Mouse (Mus musculus): ENCODE measurements at regions not wholly inside any gene's neighbourhood (a gene's known extent, or its start where the extent isn't known, plus 50 kb on each side); places are given as distances from the start of the nearest gene placed in this dataset.

DNA sequence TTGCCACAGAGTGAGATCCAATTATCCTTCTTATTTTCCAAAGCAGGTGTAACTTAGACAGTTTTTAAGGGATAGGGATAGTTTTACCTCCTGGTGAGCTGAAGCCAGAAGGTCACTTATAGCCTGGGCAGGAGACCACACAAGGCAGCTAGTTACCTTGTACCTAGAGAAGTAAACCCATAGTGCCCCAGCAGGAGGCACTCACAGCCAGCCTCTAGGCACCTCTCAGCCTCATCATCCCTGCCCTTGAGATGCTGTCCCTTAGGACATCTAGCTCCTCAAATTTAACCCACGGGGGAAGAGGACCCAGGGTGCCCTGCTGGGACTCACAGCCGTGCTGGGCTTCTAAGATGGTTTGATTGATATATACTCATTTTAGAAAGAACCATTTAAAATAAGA lies 163.7 kb downstream of the Kcna5 start:
- intact Hi-C loops (cut with DNase I), result no loop called here
- no peak for DNase-seq (ENCODE audit: low spot score in 2 of 2)

DNA sequence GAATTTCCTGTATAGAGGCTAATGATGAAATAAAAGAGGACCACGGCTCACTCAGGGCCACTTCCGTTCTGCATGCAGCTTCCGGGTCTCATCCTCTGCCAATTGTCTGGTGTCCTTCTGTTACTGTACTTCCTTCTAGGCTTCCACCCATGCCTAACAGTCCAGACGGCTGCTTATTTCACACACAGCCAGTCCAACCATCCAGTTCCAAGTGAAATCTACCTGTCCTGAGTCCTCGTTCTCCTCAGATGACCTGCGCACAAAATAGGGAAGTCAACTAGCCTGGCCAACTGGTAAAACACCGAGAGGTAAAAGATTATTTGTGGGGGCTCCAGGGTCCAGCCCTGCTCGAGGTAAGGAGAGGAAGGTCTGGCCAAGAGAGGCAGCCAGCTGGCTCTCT lies 169.7 kb downstream of the Kcna5 start:
- no peak for DNase-seq (ENCODE audit: low spot score in 2 of 2)
- intact Hi-C loops (cut with DNase I), result no loop called here

DNA sequence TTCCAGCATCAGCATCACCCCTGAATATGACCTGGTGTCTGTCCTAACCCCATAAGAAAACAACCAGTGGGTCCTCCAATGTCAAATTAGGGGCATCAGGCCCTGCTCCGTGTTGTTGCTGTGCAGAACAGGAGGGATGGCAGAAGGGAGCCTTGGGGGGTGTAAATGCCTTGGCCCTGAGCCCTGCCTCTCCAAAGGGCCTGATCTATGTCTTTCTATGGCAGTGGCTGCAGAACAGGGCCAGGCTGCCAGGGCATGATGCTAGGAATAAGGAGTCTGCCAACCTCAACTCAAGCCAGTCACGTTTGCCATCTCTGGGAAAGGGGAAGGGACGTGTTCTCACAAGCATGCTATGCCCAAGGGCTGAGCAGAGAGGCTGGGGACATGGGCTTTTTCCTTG lies 172.9 kb downstream of the Kcna5 start:
- no peak for DNase-seq (ENCODE audit: low spot score in 2 of 2)
- intact Hi-C loops (cut with DNase I), result no loop called here

DNA sequence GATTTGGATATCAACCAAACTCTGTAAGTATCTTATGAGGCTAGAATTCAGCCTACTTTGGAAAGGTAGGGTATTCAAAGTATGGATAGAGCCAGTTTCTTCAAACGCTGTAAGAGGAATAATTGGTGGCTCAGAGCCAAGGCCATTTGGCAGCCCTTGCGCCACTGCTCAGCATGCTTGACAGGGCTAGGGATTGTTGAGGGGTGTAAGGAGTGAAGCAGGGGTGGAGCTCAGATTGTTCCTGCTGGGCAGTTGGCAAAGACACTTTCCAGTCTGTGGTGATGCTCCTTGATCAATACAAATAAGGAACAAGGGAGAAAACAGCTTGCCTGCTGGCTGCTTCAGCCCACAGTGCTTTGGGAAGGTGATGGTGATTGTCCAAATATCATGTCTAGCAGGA lies 181.9 kb downstream of the Kcna5 start:
- intact Hi-C loops (cut with DNase I), result no loop called here
- DNase-seq (ENCODE audit: low spot score in 2 of 2), result no peak

DNA sequence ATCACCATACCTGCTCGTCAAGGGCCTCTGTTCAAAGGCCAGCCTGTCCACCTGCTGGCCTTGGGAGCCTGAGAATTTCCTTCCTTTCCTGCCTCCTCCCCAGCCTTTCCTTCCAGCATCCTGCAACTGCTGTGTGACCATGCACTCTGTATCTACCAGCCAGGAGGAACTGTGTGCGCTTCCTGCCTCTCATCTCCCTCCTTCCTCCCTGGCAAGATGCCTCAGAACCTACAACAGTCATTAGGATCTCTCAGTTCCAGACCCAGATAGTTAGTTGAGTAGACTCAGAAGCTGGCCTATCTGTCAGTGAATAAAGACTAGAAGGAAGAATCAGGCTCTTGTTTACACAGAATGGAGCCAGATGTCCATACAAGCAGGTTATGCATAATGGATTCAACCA lies 183.8 kb upstream of the Ntf3 start:
- intact Hi-C loops (cut with DNase I), result no loop called here

DNA sequence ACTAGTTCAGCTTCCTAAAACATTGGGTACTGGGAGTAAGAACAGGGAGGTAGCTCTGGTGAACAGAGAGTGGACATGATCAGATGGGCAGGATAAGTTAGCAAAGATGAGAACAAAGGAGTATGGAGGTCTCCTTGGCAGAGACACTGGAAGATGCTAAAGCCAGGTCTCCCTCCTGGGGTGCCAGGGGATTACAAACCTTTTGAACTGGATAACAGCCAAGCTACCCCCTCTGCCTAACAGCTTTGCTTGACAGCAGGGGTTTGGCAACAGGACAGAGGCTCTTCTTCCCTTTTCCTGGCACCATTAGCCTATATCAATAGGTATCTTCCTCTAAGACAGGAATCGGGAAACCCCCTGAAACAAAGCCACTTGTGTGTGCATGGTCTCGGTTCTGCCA lies 183.2 kb upstream of the Ntf3 start:
- intact Hi-C loops (cut with DNase I), result no loop called here
- no peak for DNase-seq (ENCODE audit: low spot score in 2 of 2)

More for the DNA sequence above, 183.8 kb upstream of the Ntf3 start:
- DNase-seq (ENCODE audit: low spot score in 2 of 2), result no peak

DNA sequence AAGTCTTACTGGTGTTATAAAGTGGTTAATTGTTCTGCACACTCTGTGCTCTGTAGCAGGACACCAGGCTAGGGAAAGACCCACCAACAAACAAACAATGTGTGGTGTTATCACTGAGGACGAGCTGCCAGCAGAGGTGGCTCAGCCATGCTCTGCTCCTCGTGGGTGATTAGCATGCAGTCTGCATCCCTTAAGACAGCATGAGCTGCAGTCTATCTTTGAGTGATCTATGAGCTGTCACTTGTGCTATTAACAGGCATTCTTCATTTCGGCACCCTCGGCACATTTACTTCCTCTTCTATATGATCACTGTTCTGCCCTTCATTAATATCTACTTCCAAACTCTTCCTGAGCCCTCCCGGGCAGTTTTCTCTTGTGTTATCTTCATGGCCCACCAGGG lies 178.5 kb upstream of the Ntf3 start:
- intact Hi-C loops (cut with DNase I), result no loop called here
- no peak for DNase-seq (ENCODE audit: low spot score in 2 of 2)

DNA sequence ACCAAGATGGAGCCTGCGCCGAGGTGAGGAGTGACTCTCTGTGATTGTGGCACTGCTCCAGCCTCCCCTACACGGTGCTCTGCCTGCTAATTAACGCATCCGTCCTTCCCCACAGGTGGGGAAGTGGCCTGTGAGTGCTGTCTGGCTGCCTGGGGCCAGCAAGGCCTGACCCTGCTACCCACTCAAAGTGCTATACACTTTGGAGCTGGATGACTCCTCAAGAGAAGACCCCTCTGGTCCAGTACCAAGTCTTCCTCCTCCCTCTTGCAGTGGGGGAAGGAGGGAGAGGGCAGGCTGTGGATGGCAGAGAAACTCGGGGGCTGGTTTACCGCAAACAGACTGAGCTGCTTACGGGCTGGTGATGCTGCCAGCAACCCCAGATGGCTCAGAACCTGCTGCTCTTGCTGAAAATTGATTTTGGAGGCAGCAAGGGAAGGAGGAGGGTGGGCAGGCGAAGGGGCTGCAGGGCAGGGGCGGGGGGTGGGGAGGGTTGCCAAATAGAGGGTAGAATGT lies 173.4 kb upstream of the Ntf3 start:
- intact Hi-C loops (cut with DNase I), result no loop called here
- peak; percentile 25 to 38 for DNase-seq (ENCODE audit: low spot score in 2 of 2)

DNA sequence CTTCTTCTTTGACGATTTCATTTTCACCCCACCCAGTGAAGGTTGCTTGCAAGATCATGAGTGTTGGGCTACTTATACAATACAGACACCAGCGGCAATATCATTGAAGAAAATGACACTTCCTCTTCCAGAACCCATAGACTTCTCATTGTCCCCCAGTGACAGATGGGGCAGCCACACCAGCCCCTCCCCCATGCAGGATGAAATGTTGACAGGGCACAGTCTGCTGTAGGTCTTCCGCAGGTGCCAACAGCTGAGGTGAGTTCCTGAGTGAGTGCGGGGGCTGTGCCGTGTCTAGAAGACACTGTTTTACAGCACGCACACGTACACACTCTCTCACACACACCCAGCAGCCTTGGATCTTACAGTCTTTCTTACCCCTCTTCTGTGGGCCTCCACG lies 171.0 kb upstream of the Ntf3 start:
- intact Hi-C loops (cut with DNase I), result no loop called here

DNA sequence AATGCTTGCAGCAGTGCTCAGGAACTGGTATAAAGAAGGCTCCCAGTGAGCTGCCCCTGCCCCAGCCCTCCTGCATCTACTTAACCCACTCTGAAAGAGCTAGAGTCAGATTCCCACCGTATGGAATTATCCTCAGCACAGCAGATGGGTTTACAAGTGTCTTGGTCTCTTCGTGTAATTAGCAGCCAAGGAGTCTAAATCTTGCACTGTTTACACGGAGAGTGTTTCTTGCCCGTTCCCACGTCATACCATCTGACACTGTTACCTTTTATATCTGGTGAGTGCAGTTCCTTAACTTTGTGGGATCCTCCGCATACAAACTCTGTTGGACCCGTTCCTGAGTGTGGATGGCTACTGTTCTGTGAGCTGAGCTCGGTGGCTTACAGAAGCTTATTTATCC lies 167.5 kb upstream of the Ntf3 start:
- DNase-seq (ENCODE audit: low spot score in 2 of 2), result peak; percentile 35 to 54
- intact Hi-C loops (cut with DNase I), result no loop called here

More for the DNA sequence above, 171.0 kb upstream of the Ntf3 start:
- DNase-seq (ENCODE audit: low spot score in 2 of 2), result no peak

DNA sequence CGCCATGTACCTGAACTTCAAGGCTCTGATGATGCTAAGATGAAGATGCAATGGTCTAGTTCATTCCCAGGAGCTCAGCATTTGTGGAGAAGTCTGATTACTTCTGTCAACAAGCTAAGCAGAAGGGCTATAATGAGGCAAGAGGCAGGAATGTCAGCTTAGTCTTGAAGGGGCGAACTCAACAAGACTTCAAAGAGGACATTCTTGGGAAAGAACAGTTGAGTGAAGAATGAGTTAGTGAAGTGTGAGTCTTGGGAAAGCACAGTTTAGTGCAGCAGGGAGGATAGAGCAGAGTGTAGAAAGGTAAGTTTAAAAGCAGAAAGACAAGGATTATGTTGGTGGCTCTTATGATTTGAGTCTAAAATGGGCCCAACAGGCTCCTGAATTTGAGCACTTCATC lies 160.5 kb upstream of the Ntf3 start:
- DNase-seq (ENCODE audit: low spot score in 2 of 2), result no peak
- intact Hi-C loops (cut with DNase I), result no loop called here

DNA sequence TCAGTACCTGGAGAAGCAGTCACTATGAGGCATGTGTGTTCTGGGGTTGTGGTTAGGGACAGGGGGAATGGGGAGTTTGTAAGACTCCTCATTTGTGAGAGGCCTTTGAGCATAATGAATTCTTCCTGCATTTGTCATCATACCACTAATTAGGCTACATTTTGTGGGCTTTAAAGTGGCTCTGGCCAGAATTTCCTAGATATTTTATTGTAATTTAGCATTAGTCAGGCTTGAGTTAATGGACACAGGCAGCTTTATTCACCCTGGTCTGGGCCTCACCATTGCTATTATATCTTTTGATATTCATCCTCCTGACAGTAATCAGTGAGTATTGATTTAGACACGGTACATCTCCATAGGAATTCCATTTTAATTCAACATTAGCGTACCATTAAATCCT lies 151.8 kb upstream of the Ntf3 start:
- no peak for DNase-seq (ENCODE audit: low spot score in 2 of 2)
- intact Hi-C loops (cut with DNase I), result no loop called here

DNA sequence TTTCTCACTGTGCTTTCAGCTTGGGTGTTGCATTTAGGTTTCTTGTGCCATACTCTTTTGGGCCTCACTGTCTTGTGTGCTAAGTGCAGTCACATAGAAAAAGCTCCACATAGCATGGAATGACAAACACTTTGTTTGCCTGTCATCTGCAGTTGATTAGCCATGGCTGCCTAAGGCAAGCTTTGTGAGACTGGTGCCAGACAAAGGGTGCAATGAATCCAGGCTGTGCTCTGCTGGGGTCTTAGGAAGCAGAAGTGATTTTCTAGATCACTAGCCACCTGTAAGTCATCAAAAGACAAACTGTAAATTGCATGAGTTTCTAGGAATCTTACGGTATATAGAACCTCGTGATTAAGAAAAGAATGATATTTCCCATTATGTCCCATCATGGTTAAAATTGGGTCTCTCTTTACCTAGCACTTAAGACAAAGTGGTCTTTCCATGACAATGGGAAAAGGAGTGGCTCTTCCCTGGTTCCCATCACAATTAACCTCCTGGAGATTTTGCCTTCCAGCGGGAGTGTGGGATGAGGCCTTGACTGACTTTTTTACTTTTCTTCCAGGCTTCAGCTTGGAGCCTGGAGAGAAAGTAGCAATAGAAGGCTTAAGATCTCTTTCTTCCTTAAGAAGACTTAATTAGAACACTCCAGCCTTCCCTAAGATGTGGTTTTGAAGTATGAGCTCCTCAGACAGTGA lies 144.2 kb upstream of the Ntf3 start:
- no peak for DNase-seq (ENCODE audit: low spot score in 2 of 2)
- intact Hi-C loops (cut with DNase I), result no loop called here

DNA sequence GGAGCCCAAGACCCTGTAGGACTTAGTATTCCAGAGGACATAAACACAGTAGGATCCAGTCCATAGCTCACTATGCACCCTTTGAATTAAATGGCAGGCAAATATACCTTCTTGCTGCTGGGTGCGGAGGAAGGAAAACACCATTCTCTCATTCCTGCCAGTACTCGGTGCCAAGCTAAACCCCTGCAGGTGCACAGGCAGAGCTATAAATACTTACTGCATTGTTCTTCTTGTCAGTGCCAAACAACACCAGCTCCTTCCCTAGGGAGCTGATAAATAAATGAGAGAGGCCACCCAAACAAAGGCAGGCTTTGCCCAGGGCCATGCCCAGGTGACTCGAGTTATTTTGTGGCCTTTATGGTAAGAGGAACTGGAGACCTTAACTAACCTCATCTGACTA lies 136.4 kb upstream of the Ntf3 start:
- intact Hi-C loops (cut with DNase I), result no loop called here
- no peak for DNase-seq (ENCODE audit: low spot score in 2 of 2)

DNA sequence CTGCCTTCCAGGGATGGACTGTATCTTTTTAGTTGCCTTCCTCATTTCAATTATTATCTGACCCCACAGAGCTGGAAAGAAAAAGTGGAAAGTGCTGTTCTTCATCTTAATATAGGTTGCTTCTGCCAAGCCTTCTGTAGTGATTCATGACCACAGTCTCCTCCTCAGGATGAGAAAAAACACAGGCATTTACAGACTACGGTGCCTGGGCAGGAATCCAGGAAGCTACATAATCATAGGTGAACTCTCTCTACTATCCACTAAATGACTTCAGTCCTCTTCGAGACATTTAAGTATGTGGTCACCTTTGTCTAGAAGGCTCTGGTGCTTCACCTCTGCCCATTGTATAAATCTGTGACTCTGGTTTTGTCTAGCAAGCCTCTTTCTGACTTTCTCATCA lies 124.9 kb upstream of the Ntf3 start:
- no peak for DNase-seq (ENCODE audit: low spot score in 2 of 2)
- intact Hi-C loops (cut with DNase I), result no loop called here

DNA sequence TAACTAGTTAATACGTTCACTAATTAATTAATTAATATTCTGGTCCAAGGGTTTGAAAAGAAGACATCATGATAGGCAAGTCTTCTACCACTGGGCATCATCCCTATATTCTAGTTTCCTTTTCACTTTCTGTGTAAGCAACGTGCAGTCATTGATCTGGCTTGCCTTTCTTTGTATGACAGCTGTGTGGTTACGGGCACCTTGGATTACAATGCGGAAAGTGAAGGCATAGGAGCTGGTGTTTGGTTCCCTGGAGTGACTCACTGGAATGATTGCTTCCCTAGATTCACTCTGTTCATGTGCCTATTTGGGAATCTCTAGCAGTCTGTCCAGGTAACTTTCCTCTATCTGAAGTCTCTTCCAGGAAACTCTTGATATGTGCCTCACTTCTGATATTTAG lies 120.5 kb upstream of the Ntf3 start:
- no peak for DNase-seq (ENCODE audit: low spot score in 2 of 2)

DNA sequence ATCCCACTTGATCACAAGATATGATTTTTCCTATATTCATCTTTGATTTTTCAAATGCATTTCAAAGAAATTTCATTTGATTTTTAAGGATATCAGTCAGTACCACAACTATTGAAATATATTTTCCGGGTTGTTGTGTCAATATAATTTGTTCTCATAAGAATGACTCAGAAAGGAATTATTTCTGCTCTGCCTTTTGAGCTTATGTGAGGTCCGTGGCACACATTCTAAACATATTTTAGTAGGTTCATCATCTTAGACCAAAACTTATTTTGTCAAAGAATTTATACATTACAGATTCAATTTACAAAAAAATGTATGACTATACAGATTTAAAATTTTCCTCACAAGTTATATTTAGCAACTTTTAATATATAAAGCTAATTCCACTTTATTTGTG lies 119.5 kb upstream of the Ntf3 start:
- intact Hi-C loops (cut with DNase I), result no loop called here
- DNase-seq (ENCODE audit: low spot score in 2 of 2), result no peak

More for the DNA sequence above, 120.5 kb upstream of the Ntf3 start:
- intact Hi-C loops (cut with DNase I), result no loop called here

DNA sequence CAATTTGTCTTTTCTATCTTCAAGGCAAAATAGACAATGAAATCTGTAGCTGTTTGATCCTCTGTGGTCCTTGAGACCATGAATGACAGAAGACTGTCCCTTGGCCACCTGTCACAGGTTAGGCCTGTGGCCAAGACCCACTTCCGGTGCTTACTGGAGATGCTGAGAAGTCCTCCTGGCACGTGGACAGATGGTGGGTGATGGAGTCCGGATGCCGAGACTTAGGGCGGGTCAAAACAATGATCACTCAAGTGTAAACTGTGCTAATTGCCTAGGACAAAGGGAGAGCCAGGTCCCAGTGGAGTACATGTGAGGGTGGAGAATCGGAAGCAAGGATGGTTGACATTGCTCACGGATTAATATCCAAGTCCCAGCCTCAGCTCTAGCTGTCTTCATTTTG lies 117.7 kb upstream of the Ntf3 start:
- no peak for DNase-seq (ENCODE audit: low spot score in 2 of 2)
- intact Hi-C loops (cut with DNase I), result no loop called here

DNA sequence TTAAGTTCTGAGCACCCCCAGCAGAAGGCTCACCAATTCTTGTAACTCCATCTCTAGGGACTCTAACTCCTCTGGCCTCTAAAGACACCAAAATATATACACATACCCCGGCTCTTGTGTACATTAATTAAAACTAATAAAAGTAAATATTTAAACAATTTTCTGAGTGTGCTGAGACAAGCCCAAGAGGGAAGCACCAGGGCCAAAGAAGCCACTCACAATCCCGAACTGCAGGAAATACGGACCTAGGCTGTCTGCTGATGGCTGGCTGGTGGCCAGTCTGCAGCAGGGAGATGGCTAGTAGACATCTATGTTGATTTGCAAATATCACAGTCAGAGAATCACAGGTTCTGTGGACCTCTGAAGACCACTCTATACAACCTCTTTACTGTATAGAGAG lies 113.6 kb upstream of the Ntf3 start:
- intact Hi-C loops (cut with DNase I), result no loop called here
- DNase-seq (ENCODE audit: low spot score in 2 of 2), result no peak

DNA sequence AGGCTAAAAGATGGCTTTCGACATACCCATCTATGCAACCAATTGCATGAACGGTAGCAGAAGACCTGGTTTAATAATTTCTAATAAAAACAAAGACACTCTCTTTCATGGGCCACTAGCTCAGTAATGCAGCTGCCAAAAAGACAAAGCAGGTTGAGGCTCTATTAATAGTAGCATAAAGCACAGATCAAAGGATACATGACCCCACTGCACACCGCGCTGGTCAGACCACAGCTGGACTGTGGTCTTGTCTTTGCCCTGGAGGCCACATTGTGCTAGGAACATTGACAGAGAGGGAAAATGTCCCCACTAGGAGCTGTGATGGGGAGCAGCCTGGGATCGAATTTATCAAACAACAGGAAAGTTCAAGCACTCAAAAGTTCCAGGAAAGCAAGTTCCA lies 79.3 kb upstream of the Ntf3 start:
- DNase-seq (ENCODE audit: low spot score in 2 of 2), result no peak
- intact Hi-C loops (cut with DNase I), result no loop called here

DNA sequence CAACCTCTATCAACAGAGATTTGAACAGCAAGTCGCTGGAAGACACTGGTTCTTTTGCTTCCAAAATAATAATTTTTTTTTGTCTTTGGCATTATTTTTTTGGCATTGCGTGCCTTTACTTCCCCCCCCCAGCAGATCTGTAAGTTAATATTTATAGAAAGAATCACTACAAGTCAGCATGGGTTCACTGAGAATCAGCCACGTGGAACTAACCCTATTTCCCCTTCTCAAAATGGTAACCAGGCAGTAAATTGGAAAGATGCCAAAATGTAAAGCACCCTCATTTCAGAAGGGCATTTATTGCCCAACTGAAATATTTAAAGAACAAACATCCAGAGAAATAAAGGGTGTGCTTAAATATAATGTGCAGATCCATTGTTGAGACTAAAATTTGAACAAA lies 78.7 kb upstream of the Ntf3 start:
- DNase-seq (ENCODE audit: low spot score in 2 of 2), result no peak
- intact Hi-C loops (cut with DNase I), result no loop called here

DNA sequence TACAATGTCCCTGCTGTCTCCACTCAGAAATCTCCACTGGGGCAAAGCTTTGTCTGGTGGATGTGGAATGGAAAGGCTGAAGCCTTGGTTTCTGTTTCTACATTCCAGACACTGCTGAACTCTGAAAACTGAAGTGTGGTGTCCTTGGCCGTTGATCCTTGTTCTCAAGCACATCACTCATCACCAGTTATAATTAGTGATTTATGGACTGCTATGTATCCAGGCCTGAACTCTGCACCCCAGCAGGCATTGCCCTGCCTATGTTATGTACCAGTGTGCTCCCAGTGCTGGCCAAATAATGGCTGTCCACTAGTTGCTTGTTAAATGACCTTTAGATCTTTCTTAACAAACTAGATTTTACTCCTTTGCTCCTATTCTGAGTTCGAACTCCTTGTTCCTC lies 75.6 kb upstream of the Ntf3 start:
- intact Hi-C loops (cut with DNase I), result no loop called here
- no peak for DNase-seq (ENCODE audit: low spot score in 2 of 2)

All from left cerebral cortex, postnatal 36 days (tissue).